Mouse (Mus musculus): ENCODE data around the gene Olfr969. TPM values are rescaled to one million over a fixed set of nuclear protein-coding genes. Genes with fewer than 3 reads are reported as not detected.
"Not testable (repeated sequence)": the region's sequence is repeated elsewhere in the genome, so short reads cannot be mapped to it uniquely, and the experiment has no call there.

The Olfr969 gene
- total RNA-seq (2022), result not detected

DNA sequence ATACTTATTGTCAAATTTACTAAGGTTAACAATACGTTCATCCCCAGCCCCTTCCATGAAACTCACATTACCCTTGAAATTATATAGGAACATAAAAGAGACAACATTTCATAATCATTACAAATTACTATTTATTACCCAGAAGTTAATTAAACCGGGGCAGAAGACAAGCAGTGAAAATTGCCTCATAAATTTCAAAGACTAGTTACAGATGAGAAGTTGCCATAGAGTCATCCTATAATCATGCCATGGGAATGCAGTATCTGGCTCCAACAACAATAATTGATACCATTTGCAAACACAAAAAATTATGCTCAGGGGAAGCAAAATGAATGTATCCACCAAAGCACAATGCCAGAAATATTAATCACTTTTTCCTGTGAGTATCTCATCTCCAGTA is at the start of gene Olfr969:
Olfr969 (plus strand) TSS at position 388 of the 400 bp plus-strand sequence.
- no peak for DNase-seq (ENCODE audit: low spot score in 2 of 2)

DNA sequence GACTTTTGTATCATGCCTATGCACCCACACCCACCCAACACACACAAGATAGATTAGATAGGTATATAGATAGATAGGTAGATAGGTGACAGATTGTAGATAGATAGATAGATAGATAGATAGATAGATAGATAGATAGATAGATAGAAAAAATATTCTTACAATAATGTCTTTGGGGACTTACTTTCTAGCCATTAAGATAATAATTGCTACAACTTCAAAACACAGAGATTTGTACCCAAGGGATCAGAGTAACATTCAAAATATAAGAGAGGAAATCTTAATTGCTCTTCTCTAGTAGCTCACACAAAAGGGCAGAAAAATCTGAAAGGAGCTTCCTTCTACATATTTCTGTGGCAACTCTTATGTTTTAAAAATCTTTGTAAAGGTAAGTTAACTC is 44.8 kb upstream of the Olfr969 start, which contains the start of gene Olfr967:
Olfr967 (plus strand) TSS at position 301 of the 400 bp plus-strand sequence.
- DNase-seq (ENCODE audit: low spot score in 2 of 2), result no peak

- no peak for DNase-seq (ENCODE audit: low spot score in 2 of 2)
Measured at GRCm38 (mm10) chr9:39746428-39746827, 44.3 kb upstream of the Olfr969 start.

GRCm38 (mm10) chr9:39783153-39783552 is 7.6 kb upstream of the Olfr969 start, which contains the start of gene Olfr968:
Gene Olfr968 (minus strand): TSS chr9:39783253.
- DNase-seq (ENCODE audit: low spot score in 2 of 2), result no peak

DNA sequence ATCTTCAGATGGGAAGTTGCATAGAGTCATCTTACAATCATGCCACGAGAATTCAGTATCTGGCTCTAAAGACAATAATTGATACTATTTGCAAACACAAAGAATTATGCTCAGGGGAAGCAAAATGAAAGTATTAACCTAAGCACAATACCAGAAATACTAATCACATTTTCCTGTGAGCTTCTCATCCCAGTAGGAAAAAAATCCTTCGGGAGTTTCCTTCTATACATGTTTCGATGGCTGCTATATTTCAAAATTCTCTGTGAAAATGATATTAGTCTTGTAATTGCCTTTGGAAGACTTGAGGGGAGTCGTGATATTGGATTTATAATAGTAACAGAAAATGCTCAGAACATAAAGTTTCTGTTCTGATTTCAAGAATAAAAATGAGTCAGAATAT is 17.8 kb downstream of the Olfr969 start, which contains the start of gene Olfr970:
Olfr970 (plus strand) TSS at position 301 of the 400 bp plus-strand sequence.
- no peak for DNase-seq (ENCODE audit: low spot score in 2 of 2)

- DNase-seq (ENCODE audit: low spot score in 2 of 2), result not testable (repeated sequence)
Measured at GRCm38 (mm10) chr9:39836576-39836975, 45.8 kb downstream of the Olfr969 start, which contains the start of gene Olfr971. Gene Olfr971 (plus strand): TSS chr9:39836876.

Other genes starting within 250 kb of the Olfr969 start
- not detected for gene Olfr958, start 236.9 kb upstream of the Olfr969 start, total RNA-seq (2022)
- gene Olfr959, start 215.4 kb upstream of the Olfr969 start, total RNA-seq (2022), result not detected
- gene AW551984, start 186.5 kb upstream of the Olfr969 start, total RNA-seq (2022), result 1 to 10 TPM; 2.6 to 9.4 (median 6.5) TPM
- not detected for gene Olfr148, start 180.3 kb upstream of the Olfr969 start, total RNA-seq (2022)
- not detected for gene Olfr960, start 169.6 kb upstream of the Olfr969 start, total RNA-seq (2022)
- not detected for gene Olfr961, start 145.9 kb upstream of the Olfr969 start, total RNA-seq (2022)
- not detected for gene Olfr963, start 123.7 kb upstream of the Olfr969 start, total RNA-seq (2022)
- not detected for gene Olfr149, start 83.8 kb upstream of the Olfr969 start, total RNA-seq (2022)
- gene Olfr965, start 79.6 kb upstream of the Olfr969 start, total RNA-seq (2022), result not detected
- gene Olfr150, start 60.0 kb upstream of the Olfr969 start, total RNA-seq (2022), result not detected
- gene Olfr967, start 44.7 kb upstream of the Olfr969 start, total RNA-seq (2022), result under 1 TPM in 1 of 4 experiments, not detected in 3; 0.30 TPM
- not detected for gene Olfr968, start 7.7 kb upstream of the Olfr969 start, total RNA-seq (2022)
- gene Olfr970, start 17.9 kb downstream of the Olfr969 start, total RNA-seq (2022), result not detected
- gene Olfr971, start 45.9 kb downstream of the Olfr969 start, total RNA-seq (2022), result not detected
- not detected for gene Olfr972, start 75.5 kb downstream of the Olfr969 start, total RNA-seq (2022)
- gene Olfr229, start 116.4 kb downstream of the Olfr969 start, total RNA-seq (2022), result not detected
- not detected for gene Olfr974, start 146.6 kb downstream of the Olfr969 start, total RNA-seq (2022)
- not detected for gene Olfr975, start 161.1 kb downstream of the Olfr969 start, total RNA-seq (2022)
- gene Olfr976, start 170.2 kb downstream of the Olfr969 start, total RNA-seq (2022), result not detected
- not detected for gene Olfr978, start 201.2 kb downstream of the Olfr969 start, total RNA-seq (2022)
- not detected for gene Olfr979, start 212.5 kb downstream of the Olfr969 start, total RNA-seq (2022)
- not detected for gene Olfr980, start 218.6 kb downstream of the Olfr969 start, total RNA-seq (2022)
- gene Olfr981, start 230.5 kb downstream of the Olfr969 start, total RNA-seq (2022), result not detected

Measured in left cerebral cortex, adult 8-10 months (tissue).